Mouse (Mus musculus): ENCODE results near the gene Ostc. TPM values are rescaled to one million over a fixed set of nuclear protein-coding genes. Genes with fewer than 3 reads are reported as not detected.

Gene Ostc
- total RNA-seq (2021): 10 to 100 TPM; 61.8 to 63.1 TPM
- long read RNA-seq, experiment 1, transcript Ostc-201 (4 exons, 1,067 nt): major isoform, 33 of 35 reads
- long read RNA-seq, experiment 1, partial matches to known transcripts: 0 of 35 reads
- long read RNA-seq, experiment 1, other reads (novel, unspliced or antisense): 0 of 35 reads
- long read RNA-seq, experiment 2, transcript Ostc-201 (4 exons, 1,067 nt): major isoform, 53 of 55 reads
- long read RNA-seq, experiment 2, partial matches to known transcripts: 0 of 55 reads
- long read RNA-seq, experiment 2, other reads (novel, unspliced or antisense): 0 of 55 reads

GRCm38 (mm10) chr3:130708967-130709924, at the start of gene Ostc:
TSS of gene Ostc (minus strand) at chr3:130709444.
- Histone ChIP-seq H3K27ac (peak within 1 kb of the TSS; percentile 83), H3K4me3 (peak within 1 kb of the TSS; percentile 88)
- TF ChIP-seq CTCF (conservative IDR thresholded peaks at IDR 0.05): no peak
- DNase-seq (ENCODE audit: low spot score in 2 of 2): peak; percentile 94 to 95

DNA sequence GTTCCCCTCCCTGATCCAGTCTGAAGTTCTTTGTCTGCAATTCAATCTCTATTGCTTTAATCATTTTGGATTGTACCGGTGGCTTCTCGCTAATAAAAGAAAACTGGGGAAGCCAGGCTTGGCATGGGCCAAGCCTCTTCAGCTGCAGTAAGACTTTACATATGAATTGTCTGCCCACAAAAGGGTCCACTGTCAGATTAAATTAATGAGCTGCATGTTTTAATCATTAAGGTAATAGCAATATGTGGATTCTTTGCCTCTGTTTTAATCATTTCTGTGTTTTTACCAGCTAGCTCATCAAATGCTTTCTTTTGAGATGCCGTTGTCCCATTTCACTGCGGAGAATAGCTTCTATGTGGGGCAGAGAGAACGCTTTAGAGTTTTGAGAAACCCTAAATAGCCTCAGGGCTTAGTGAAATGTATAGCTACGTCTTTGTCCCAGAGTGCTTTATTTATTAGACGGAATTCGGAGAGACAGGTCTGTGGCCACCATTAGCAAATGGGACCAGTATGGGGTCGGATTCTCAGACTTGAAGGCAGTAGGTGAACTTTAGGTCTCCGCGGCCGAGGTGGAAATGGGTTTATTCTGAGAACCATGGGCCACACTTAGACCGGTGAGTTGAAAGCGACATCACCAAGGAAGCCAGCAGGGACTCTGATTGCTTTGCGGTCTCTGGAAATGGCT, 49.1 kb upstream of the Ostc start:
- no peak for TF ChIP-seq CTCF (conservative IDR thresholded peaks at IDR 0.05)
- no peak overlapping the region for H3K4me3 ChIP-seq
- no peak for DNase-seq (ENCODE audit: low spot score in 2 of 2)
- no peak overlapping the region for H3K27ac ChIP-seq

DNA sequence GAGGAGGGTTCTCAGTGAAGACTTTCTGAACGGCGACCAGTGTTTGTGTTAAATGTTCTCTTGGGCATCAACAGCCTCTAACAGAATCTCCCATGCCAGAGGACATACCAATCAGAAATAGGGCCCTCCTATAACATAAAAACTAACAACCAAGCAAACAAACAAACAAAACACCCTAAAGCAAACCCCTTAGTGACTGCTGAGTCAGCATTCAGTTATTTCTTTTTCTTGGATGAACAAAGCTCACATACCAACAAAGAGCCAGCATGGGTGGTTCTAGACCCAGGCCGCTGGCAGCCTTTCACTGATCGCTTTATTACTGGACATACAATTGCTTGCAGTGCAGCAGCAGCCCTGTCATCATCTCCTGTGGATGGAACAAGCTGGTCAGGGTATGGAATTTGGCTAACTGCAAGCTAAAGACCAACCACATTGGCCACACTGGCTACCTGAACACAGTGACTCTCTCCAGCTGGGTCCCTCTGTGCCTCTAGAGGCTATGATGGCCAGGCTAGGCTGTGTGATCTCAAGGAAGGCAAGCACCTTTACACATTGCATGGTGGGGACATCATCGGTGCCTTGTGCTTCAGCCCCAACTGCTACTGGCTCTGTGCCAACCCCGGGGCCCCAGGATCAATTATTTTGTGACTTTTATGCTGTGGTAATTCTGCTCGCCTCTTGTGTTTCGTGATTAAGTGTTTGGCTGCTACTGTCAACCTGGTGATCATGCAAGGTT, 48.0 kb upstream of the Ostc start:
- H3K27ac ChIP-seq: no peak overlapping the region
- no peak for DNase-seq (ENCODE audit: low spot score in 2 of 2)
- H3K4me3 ChIP-seq: no peak overlapping the region
- TF ChIP-seq CTCF (conservative IDR thresholded peaks at IDR 0.05): no peak

DNA sequence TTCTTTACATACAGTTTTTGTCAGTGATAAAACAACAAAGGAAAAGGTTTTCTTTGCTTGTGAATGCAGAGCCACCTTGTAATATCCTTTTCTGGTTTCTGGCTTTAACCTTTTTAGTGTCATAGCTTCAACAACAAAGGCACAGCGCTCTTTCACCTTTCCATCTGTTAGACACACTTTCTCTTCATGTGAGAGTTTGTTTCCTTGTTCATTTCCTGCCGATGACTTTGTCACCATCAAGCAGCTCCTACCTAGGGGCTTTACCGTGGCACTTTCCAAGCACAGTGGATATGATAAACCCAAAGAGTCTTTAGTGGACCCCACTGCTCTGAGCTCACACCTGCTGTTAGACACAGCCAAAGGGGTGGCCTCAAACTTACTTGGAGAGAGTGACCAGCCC, 40.0 kb upstream of the Ostc start:
- no peak for TF ChIP-seq CTCF (conservative IDR thresholded peaks at IDR 0.05)
- DNase-seq (ENCODE audit: low spot score in 2 of 2): no peak
- no peak overlapping the region for H3K27ac ChIP-seq
- no peak overlapping the region for H3K4me3 ChIP-seq

DNA sequence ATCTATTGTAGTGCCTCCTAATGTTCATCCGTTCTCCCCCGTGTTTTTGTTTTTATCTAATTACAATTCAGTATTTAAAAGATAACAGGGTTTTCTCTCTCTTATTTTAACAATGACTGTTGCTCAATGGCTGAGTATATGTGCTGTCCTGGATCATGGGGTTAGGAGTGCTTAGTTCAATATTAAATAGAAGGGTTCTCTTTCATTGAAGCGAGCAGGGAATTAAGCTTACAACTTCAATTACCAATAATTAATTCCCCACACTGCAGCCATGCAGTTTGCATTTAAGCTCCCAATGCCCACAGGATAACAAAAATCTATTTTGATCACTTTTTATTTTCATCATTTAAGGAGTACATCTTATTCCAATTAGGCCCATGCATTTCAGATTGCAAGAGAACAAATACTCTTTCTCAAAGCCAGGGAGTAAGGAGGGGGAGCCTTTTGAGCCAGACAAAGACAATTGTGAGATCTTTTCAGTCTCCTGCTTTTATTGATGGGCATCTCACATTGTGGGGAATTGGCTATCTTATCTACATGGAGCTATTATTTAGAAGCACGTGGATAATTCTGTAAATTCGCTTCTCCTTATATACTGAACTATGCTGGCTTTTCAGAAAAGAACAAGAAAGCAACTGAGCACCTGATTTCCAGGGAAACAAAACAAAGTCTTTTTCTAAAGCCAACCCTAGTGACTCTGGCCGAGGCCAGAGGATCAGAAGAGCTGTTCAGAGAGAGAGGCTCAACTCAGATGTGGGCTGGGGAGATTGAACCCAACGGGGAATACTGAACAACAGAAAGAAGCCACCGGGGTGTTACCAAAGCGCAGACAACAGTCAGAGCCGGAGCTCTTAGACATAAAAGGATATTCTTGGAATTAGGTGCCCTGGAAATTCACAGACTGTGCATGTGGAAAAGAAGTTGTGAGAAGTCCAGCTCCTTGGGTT, 37.7 kb upstream of the Ostc start:
- no peak for TF ChIP-seq CTCF (conservative IDR thresholded peaks at IDR 0.05)
- DNase-seq (ENCODE audit: low spot score in 2 of 2): no peak
- Histone ChIP-seq H3K4me3 (no peak overlapping the region), H3K27ac (no peak overlapping the region)

- no peak for DNase-seq (ENCODE audit: low spot score in 2 of 2)
- Histone ChIP-seq H3K27ac (no peak overlapping the region), H3K4me3 (no peak overlapping the region)
- no peak for TF ChIP-seq CTCF (conservative IDR thresholded peaks at IDR 0.05)
Observed at GRCm38 (mm10) chr3:130737652-130738361, 28.6 kb upstream of the Ostc start.

DNA sequence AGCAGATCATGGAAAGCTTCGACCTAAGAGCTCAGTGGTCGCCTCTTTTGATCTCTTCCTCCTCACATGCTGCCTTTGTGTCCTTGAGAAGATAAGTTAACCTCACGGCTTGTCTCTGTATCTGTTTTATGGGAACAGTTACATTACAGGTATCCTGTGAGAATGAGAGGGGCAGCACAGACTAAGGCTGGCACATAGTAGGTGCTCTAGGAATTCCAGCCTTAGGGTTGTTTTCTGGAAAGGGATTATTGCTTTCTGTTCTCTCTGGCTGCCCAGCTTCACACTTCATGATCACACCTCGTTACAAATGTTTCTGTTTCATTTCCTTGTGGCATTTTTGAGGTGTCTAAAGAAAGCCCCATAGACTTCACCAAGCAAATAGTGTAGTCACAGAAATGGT, 27.5 kb upstream of the Ostc start:
- TF ChIP-seq CTCF (conservative IDR thresholded peaks at IDR 0.05): no peak
- no peak for DNase-seq (ENCODE audit: low spot score in 2 of 2)
- no peak overlapping the region for H3K27ac ChIP-seq
- no peak overlapping the region for H3K4me3 ChIP-seq

DNA sequence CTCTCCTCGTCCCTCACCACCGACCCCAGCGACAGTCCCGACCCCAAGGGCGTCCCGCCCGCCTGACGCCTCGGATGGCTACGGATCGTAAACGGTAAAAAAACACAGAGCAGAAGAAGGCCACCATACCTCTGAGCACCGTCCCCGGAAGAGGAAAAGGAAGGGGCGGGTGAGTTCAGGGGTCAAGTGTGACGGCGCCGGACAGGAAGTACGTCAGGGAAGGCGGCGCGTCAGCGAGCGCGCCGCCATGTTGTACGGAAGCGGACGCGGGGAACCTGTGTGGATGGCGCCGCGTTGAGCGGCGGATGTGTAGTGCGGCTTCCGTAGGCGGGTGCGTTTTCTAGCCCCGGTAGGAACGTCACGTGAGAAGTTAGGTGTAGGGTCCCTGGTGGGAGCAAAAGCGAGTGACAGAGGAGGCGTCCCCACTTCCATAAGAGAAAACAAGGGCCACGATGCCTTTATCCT, 21.0 kb upstream of the Ostc start, which contains the start of gene Rpl34:
TSS of gene Rpl34 (minus strand) at position 210 of the 465 bp plus-strand sequence.
- Histone ChIP-seq H3K27ac (peak within 1 kb of the TSS; percentile 92), H3K4me3 (peak within 1 kb of the TSS; percentile 78)
- TF ChIP-seq CTCF (conservative IDR thresholded peaks at IDR 0.05): 0 out of 2 replicates have a peak, but pooled peaks have one; percentile 14
- peak; percentile 95 to 96 for DNase-seq (ENCODE audit: low spot score in 2 of 2)

DNA sequence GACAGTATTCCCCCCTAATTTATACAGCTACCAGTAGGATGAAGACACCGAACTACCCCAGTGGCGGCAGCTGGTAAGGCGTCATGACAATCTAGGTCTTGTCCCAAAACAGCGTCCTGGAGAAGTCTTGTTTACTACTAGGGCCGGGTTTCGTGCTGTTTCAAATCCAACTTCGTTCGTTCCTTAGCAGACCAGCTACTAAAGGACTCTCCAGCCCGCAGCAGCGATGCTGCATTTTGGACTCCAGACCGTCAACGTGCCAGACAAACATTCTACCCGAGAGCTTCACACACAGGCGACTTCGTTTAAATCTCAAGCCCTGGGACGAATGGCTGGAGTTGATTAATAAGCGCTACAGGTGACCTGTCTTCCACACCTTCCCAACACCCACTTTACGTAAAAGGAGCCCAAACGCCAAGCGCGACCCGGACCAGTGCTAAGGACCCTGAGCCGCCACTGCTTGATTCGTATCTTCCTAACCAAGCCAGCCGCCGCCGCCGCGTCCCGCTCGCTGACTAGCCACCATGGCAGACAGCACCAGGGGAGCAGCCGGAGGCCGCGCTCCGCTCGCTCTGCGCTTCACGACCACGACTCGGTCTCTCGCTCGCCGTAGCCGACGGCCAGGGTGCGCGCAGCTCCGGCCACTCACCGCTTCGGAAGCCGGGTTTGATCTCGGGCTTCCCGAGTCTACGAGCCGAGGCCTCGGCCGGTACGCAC, 20.4 kb upstream of the Ostc start:
- Histone ChIP-seq H3K4me3 (peak overlapping the region; percentile 78), H3K27ac (peak overlapping the region; percentile 92)
- DNase-seq (ENCODE audit: low spot score in 2 of 2): peak; percentile 31 to 41
- peak; percentile 69 for TF ChIP-seq CTCF (conservative IDR thresholded peaks at IDR 0.05)

DNA sequence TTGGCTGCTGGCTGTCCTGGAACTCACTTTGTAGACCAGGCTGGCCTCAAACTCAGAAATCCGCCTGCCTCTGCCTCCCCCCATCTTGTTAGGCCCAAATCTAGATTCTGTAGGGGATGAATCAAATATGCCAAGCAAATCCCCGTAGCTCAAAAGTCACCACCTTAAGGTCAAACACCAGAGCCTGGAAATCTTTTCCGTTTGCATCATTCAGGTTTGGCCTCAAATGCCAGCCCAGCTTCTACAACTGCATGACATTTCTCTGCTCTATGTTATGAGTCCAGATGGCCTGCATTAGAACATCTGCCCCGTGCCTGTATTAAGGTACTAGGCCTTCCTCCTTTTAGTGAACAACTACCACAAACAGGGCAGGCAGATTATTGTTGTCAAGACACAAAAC, 18.4 kb upstream of the Ostc start:
- H3K27ac ChIP-seq: no peak overlapping the region
- no peak for TF ChIP-seq CTCF (conservative IDR thresholded peaks at IDR 0.05)
- DNase-seq (ENCODE audit: low spot score in 2 of 2): no peak
- no peak overlapping the region for H3K4me3 ChIP-seq
